Mouse (Mus musculus): ENCODE data around the gene Zfp787.

DNA sequence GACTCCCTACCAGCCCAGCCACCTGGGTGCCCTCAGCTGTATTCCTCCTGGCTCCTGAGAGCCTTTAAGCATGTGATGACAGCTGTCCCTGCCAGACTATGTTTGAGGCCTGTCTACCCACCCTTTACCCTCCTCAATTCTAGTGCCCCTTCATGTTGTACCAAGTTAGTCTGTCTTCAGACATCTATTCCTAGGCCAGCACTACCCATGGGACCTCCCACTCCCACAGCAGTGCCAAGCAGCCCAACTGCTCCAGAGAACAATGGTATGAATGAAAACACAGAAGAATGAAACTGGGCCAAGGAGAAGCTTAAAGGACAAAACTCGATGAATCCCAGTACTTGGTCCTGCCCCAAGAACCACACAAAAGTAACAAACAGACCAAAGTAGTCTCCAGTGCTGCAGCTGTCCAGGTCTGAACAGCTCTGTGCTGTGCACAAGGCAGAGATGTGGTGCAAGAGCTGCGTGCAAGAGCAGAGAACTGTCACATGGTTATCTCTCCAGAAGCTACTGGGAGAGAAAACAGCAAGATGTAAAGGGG lies 11.7 kb downstream of the Zfp787 start:
- no peak for TF ChIP-seq POLR2A (IDR thresholded peaks at IDR 0.05; ENCODE audit: low read depth, low read length)
- TF ChIP-seq CTCF (conservative IDR thresholded peaks at IDR 0.05; ENCODE audit: insufficient read depth, insufficient read length, low read depth, low read length), result no peak

Measured in kidney, adult 2 months (tissue).